Mouse (Mus musculus) megakaryocyte, embryonic 14.5 days (primary cell): ENCODE results near the gene Col15a1.

Source experiments
- FLI1 ChIP-seq: IDR thresholded peaks from 2 replicates; pipeline ENCODE4 v1.6.1; 2012; ENCODE audit warnings: low read length, inconsistent platforms, mixed read lengths
- GATA1 ChIP-seq: IDR thresholded peaks from 3 replicates; pipeline ENCODE4 v1.6.1; 2012; ENCODE audit warnings: mixed read lengths, low read length, inconsistent platforms, borderline replicate concordance

DNA sequence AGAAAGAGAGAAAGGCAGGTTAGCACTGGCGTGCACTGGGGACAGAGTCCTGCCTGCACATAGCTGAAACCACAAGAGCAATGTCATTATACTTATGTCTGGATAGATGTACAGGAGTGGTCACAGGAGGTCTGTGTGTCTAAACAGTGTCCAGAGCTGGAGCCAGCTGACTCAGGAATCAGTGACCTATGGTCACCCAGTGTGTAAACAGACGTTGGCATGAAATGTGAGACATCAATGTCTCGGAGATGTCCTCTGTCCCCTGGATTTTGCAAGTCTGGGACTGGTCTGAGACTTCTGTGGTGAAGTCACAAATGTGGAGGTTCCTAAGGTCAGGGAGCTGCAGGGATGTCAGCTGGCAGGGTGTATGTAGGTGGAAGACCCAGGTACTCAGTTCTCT is 50.2 kb downstream of the Col15a1 start:
- TF ChIP-seq FLI1: no peak
- TF ChIP-seq GATA1: no peak
